17 mouse cellular contexts compared by ENCODE assay signal in genomic region chr13:83120343-83120742, GRCm38 (mm10).
DNase-seq lines count a peak whose midpoint lies in the region; ATAC-seq and TF ChIP-seq lines count a peak whose summit lies in the region.
"Had no signal": no experiment of that assay in that cellular context is flagged by ENCODE, and none has a peak within 500 bp of the region (broad histone marks: within the 10 kb centered on the region; RNA-seq: fewer than 3 reads in every experiment).

No protein-coding gene starts in this region.

- dilution Hi-C loops in CH12.LX (cut with MboI; ENCODE audit: extremely low pct_ligation_motif_present, extremely low pct_unique_long_range_greater_than_20kb, low sequenced_read_pairs) = no loop called here

- H3K4me1 ChIP-seq in CH12.LX (ENCODE audit: control insufficient read depth in 1 of 2, insufficient read depth in 2 of 2) = peaks cover 0 to 7% of the 10 kb centered on the region in 2 experiments; a peak in 1 of 4 replicates
- no peaks in the 10 kb centered on the region for H3K4me1 ChIP-seq in hindbrain, embryonic 16.5 days (ENCODE audit: control insufficient read depth, insufficient read depth, low read depth, low read length)
- H3K4me1 ChIP-seq: kidney, embryonic 15.5 days; liver, embryonic 13.5 days; midbrain, embryonic 15.5 days had no signal

- TF ChIP-seq CTCF in CH12.LX (conservative IDR thresholded peaks at IDR 0.05 in 1 of 2, IDR thresholded peaks at IDR 0.05 in 1 of 2; ENCODE audit: low read depth in 2 of 2, low read length in 2 of 2) = no peak

- in situ Hi-C loops in CH12.LX (cut with MboI; ENCODE audit: low pct_ligation_motif_present, low pct_unique_long_range_greater_than_20kb, low sequenced_read_pairs) = no loop called here

- H3K27ac ChIP-seq in CH12.LX (ENCODE audit: insufficient read depth, low read depth) = no peak overlapping the region
- no peak overlapping the region for H3K27ac ChIP-seq in hindbrain, embryonic 16.5 days (ENCODE audit: low read depth, low read length)
- H3K27ac ChIP-seq: kidney, embryonic 15.5 days; limb, embryonic 12.5 days; liver, embryonic 13.5 days; midbrain, embryonic 15.5 days had no signal

- no peak overlapping the region for H3K4me3 ChIP-seq in CH12.LX (replicated peaks in 1 of 3; ENCODE audit: low read depth in 2 of 3, low read length in 2 of 3, poor library complexity in 1 of 3)
- no peak overlapping the region for H3K4me3 ChIP-seq in hindbrain, embryonic 16.5 days (ENCODE audit: low read length)
- H3K4me3 ChIP-seq: kidney, embryonic 15.5 days; limb, embryonic 12.5 days; liver, embryonic 13.5 days; midbrain, embryonic 15.5 days had no signal

- ATAC-seq in hindbrain, embryonic 16.5 days = peak; percentile 68
- ATAC-seq: forebrain, embryonic 14.5 days; intestine, postnatal 0 days; midbrain, embryonic 15.5 days had no signal

- no peaks in the 10 kb centered on the region for H3K27me3 ChIP-seq in CH12.LX (replicated peaks)
- H3K27me3 ChIP-seq in hindbrain, embryonic 16.5 days (replicated peaks; ENCODE audit: control insufficient read depth, insufficient read depth, low read length) = no peaks in the 10 kb centered on the region
- H3K27me3 ChIP-seq: kidney, embryonic 15.5 days; limb, embryonic 12.5 days; liver, embryonic 13.5 days; midbrain, embryonic 15.5 days had no signal

- TF ChIP-seq RAD21 in CH12.LX (IDR thresholded peaks at IDR 0.05; ENCODE audit: low read depth, low read length) = no peak

- no peaks in the 10 kb centered on the region for H3K36me3 ChIP-seq in CH12.LX (replicated peaks in 1 of 2; ENCODE audit: control insufficient read depth in 1 of 2, insufficient read depth in 1 of 2, low read length in 1 of 2)
- H3K36me3 ChIP-seq in hindbrain, embryonic 16.5 days (ENCODE audit: control insufficient read depth, insufficient read depth, low read length) = no peaks in the 10 kb centered on the region
- H3K36me3 ChIP-seq: kidney, embryonic 15.5 days; limb, embryonic 12.5 days; liver, embryonic 13.5 days; midbrain, embryonic 15.5 days had no signal

- WGBS in hindbrain, embryonic 16.5 days = 37% methylated on average over 4 of the region's 4 CpGs

- peak; percentile 19 for DNase-seq in embryo, embryonic 10 days (ENCODE audit: low spot score)
- DNase-seq in embryo, embryonic 9.5 days (ENCODE audit: extremely low spot score) = no peak
- peak; percentile 38 for DNase-seq in layer of hippocampus, adult 9-11 months
- DNase-seq in layer of hippocampus, postnatal 25 days (ENCODE audit: extremely low spot score in 1 of 2, low spot score in 1 of 2) = no peak
- DNase-seq in CH12.LX (ENCODE audit: extremely low read depth) = no peak
- DNase-seq in urinary bladder, postnatal 10 days (ENCODE audit: low spot score) = no peak
- DNase-seq: adrenal gland, postnatal 36 days; cerebellum, adult 9-10 months; gastrocnemius, postnatal 36 days; kidney, postnatal 4 days; liver, embryonic 13.5 days had no signal

- H3K9ac ChIP-seq in CH12.LX (ENCODE audit: insufficient read depth, low read depth) = no peak overlapping the region
- H3K9ac ChIP-seq in hindbrain, embryonic 16.5 days (ENCODE audit: low read depth, low read length) = no peak overlapping the region
- H3K9ac ChIP-seq: kidney, embryonic 15.5 days; limb, embryonic 12.5 days; liver, embryonic 13.5 days; midbrain, embryonic 15.5 days had no signal

- TF ChIP-seq POLR2A in CH12.LX (IDR thresholded peaks at IDR 0.05; ENCODE audit: low read depth, low read length) = no peak

- no peaks in the 10 kb centered on the region for H3K79me2 ChIP-seq in CH12.LX (replicated peaks; ENCODE audit: control insufficient read depth, extremely low read depth, insufficient read depth, poor library complexity, severe bottlenecking)

- no peak for TF ChIP-seq EP300 in CH12.LX (IDR thresholded peaks at IDR 0.05; ENCODE audit: low read length)

- H3K9me3 ChIP-seq in CH12.LX (replicated peaks; ENCODE audit: low read length) = no peaks in the 10 kb centered on the region
- H3K9me3 ChIP-seq in hindbrain, embryonic 16.5 days (ENCODE audit: control insufficient read depth, low read length) = no peaks in the 10 kb centered on the region
- H3K9me3 ChIP-seq: kidney, embryonic 15.5 days; limb, embryonic 12.5 days; liver, embryonic 13.5 days; midbrain, embryonic 15.5 days had no signal

- H3K4me2 ChIP-seq in CH12.LX (ENCODE audit: insufficient read depth, low read depth, poor library complexity, severe bottlenecking) = no peak overlapping the region
- no peak overlapping the region for H3K4me2 ChIP-seq in hindbrain, embryonic 16.5 days (ENCODE audit: low read length)
- H3K4me2 ChIP-seq: kidney, embryonic 15.5 days; limb, embryonic 12.5 days; liver, embryonic 13.5 days; midbrain, embryonic 15.5 days had no signal

TF ChIP-seq in CH12.LX, 34 proteins besides CTCF, POLR2A, EP300 and RAD21:
- TF ChIP-seq MAZ (IDR thresholded peaks at IDR 0.05; ENCODE audit: low read depth, low read length) (no peak), MAX (IDR thresholded peaks at IDR 0.05; ENCODE audit: low read length) (0 out of 2 replicates have a peak, but pooled peaks have one; percentile 18)

Comparison
In these comparisons a context has a peak if more than half of its experiments do, and no peak if none do; other contexts are left out.
1. DNase-seq: peak in embryo, embryonic 10 days (single experiment) and layer of hippocampus, adult 9-11 months (single experiment); none in embryo, embryonic 9.5 days (single experiment), layer of hippocampus, postnatal 25 days (0 of 2), CH12.LX (single experiment) and urinary bladder, postnatal 10 days (single experiment).